In the genomic region with DNA sequence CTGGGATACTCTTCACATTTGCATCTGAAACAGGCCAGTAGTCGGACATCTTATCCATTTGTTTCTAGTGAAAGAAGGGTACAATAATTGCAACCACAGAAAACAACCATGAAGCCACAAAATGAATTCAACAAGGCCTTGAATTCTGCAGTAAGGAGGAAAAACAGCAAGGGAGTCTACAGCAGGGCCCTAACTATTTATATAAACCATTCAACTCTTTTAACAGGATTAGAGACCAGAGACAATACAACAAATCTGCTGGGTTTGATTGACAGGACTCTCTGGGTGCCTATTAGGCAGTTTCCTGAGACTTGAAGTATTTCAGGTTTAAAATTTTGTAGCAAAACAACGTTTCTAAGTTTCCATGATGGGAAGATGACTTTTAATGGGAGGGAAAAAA, we compare ENCODE assay signal across 12 mouse cellular contexts.
"Had no signal": no experiment of that assay in that cellular context is flagged by ENCODE, and none has a peak within 500 bp of the region (broad histone marks: within the 10 kb centered on the region; RNA-seq: fewer than 3 reads in every experiment).

No protein-coding gene starts in this region.

- H3K9me3 ChIP-seq: liver, embryonic 13.5 days; liver, embryonic 15.5 days; lung, embryonic 15.5 days; neural tube, embryonic 12.5 days; stomach, embryonic 15.5 days had no signal

- ATAC-seq: liver, postnatal 0 days; lung, postnatal 0 days had no signal

- H3K4me2 ChIP-seq: liver, embryonic 11.5 days; liver, embryonic 13.5 days; liver, embryonic 15.5 days; lung, embryonic 15.5 days; neural tube, embryonic 12.5 days; stomach, embryonic 15.5 days had no signal

- H3K4me1 ChIP-seq: liver, embryonic 13.5 days; liver, embryonic 15.5 days; neural tube, embryonic 12.5 days; stomach, embryonic 15.5 days had no signal

- H3K27me3 ChIP-seq: liver, embryonic 13.5 days; liver, embryonic 15.5 days; lung, embryonic 15.5 days; megakaryocyte, embryonic 14.5 days; neural tube, embryonic 12.5 days; stomach, embryonic 15.5 days had no signal

- H3K27ac ChIP-seq: liver, embryonic 13.5 days; liver, embryonic 15.5 days; lung, embryonic 15.5 days; macrophage; neural tube, embryonic 12.5 days; stomach, embryonic 15.5 days; stomach, postnatal 0 days had no signal

- H3K9ac ChIP-seq: liver, embryonic 13.5 days; liver, embryonic 15.5 days; liver, postnatal 0 days; lung, embryonic 15.5 days; neural tube, embryonic 12.5 days; stomach, embryonic 15.5 days had no signal

- DNase-seq: liver, embryonic 13.5 days; lung, adult 2 months had no signal

- H3K36me3 ChIP-seq: liver, embryonic 13.5 days; liver, embryonic 15.5 days; lung, embryonic 15.5 days; neural tube, embryonic 12.5 days; stomach, embryonic 15.5 days had no signal

- H3K4me3 ChIP-seq: liver, embryonic 13.5 days; liver, embryonic 15.5 days; lung, embryonic 15.5 days; megakaryocyte, embryonic 14.5 days; neural tube, embryonic 12.5 days; stomach, embryonic 15.5 days had no signal
